Mouse (Mus musculus): ENCODE measurements at regions not wholly inside any gene's neighbourhood (a gene's known extent, or its start where the extent isn't known, plus 50 kb on each side); places are given as distances from the start of the nearest gene placed in this dataset.

DNA sequence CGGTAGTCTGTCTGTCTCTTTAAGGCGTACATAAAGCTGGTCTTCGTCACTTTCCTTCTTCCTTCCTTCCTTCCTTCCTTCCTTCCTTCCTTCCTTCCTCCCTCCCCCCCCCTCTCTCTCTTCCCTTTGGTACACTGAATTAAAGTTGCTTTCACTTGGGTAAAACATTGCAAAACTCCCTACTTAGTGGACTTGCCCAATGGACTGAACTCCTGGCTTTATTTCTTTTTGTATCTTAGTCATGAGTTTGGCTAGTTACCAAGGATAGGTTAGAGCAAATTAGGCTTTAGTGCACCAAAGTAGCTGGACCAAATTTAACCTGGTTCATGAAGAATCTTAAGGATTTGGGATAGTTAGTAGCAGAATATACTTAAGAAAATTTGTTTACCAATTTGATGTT lies 431.9 kb upstream of the Slc35b3 start:
- TF ChIP-seq CTCF (conservative IDR thresholded peaks at IDR 0.05; ENCODE audit: insufficient read depth, insufficient read length, low read depth, low read length) = no peak
- no peak for TF ChIP-seq POLR2A (IDR thresholded peaks at IDR 0.05; ENCODE audit: low read depth, low read length)
